Mouse (Mus musculus): ENCODE data around the gene Lrp2. TPM values are rescaled to one million over a fixed set of nuclear protein-coding genes. Genes with fewer than 3 reads are reported as not detected.

Gene Lrp2
- total RNA-seq (2021) = 1 to 10 TPM in 1 of 2 experiments, under 1 TPM in 1; 0.45 to 1.2 TPM
- long read RNA-seq, experiment 1 = 0 reads
- long read RNA-seq, experiment 2 = 0 reads

DNA sequence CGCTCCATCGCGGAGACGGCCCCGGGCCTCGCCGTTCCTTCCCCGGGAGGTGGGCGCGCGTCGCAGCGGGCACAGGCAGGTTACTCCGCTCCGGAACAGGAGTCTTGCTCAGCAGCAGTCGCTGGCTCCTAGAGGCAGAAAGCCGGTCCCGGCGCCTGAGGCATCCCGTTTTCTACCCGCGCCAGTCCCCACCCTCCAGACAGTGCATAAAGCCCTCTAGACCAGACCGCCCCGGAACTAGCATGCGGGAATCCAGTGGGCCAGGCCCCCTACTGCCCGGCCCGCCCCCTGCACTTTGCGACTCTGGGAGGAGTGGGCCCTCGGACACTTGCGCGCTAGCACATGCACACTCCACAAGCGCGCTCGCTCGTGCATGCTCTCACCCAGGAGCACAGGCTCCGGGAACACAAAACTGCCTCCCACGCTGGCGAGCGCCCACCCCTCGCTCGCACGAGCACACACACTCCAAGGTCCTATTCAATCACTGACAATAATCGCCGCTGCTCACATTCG lies at the start of gene Lrp2:
Gene Lrp2 (minus strand): TSS at position 180 of the 513 bp plus-strand sequence.
- peak in 1 of 2 experiments; percentile 5 for DNase-seq (ENCODE audit: low spot score in 2 of 2)

- peak; percentile 34 to 35 for DNase-seq (ENCODE audit: low spot score in 2 of 2)
These were observed 49.3 kb upstream of the Lrp2 start for GRCm38 (mm10) chr2:69635064-69635701.

GRCm38 (mm10) chr2:69631449-69631848 lies 45.6 kb upstream of the Lrp2 start:
- no peak for DNase-seq (ENCODE audit: low spot score in 2 of 2)

GRCm38 (mm10) chr2:69630792-69631191 lies 44.9 kb upstream of the Lrp2 start:
- no peak for DNase-seq (ENCODE audit: low spot score in 2 of 2)

GRCm38 (mm10) chr2:69629914-69630313 lies 44.0 kb upstream of the Lrp2 start:
- DNase-seq (ENCODE audit: low spot score in 2 of 2) = no peak

GRCm38 (mm10) chr2:69629215-69629614 lies 43.4 kb upstream of the Lrp2 start:
- no peak for DNase-seq (ENCODE audit: low spot score in 2 of 2)

- no peak for DNase-seq (ENCODE audit: low spot score in 2 of 2)
These were observed 33.4 kb upstream of the Lrp2 start for GRCm38 (mm10) chr2:69619286-69619685.

DNA sequence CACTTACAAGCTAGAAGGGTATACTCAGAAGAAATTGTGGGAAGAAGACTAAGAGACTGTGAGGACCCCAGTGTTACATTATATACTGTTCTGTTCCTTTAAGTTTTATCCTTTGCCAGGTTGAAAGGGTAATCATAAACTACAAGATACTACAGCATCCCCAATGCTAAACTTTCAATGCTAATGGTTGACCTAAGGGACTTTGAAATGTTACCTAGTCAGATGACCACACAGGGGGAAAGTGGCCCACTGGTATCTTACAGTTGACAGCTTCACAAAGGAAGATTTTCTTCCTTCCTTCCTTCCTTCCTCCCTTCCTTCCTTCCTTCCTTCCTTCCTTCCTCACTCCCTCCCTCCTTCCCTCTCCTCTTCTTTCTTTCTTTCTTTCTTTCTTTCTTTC lies 32.5 kb upstream of the Lrp2 start:
- no peak for DNase-seq (ENCODE audit: low spot score in 2 of 2)

- DNase-seq (ENCODE audit: low spot score in 2 of 2) = no peak
These were observed 27.4 kb upstream of the Lrp2 start for GRCm38 (mm10) chr2:69613237-69613636.

DNA sequence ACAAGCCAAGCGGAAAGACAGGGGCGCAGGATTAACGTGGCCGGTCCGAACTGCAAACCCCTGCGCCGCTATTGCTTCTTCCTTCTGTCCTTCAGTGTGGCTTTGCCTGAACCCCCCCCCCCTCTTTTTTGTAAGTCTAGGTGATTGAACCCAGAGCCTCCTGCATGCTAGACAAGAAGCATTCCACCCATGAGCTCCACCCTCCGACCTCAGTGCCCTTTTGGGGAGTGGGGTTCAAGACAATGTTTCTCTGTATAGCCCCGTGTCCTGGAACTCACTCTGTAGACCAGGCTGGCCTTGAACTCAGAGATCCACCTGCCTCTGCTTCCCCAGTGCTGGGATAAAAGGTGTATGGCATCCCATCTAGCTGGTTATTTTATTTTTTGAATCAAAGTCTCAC lies 26.9 kb upstream of the Lrp2 start:
- no peak for DNase-seq (ENCODE audit: low spot score in 2 of 2)

DNA sequence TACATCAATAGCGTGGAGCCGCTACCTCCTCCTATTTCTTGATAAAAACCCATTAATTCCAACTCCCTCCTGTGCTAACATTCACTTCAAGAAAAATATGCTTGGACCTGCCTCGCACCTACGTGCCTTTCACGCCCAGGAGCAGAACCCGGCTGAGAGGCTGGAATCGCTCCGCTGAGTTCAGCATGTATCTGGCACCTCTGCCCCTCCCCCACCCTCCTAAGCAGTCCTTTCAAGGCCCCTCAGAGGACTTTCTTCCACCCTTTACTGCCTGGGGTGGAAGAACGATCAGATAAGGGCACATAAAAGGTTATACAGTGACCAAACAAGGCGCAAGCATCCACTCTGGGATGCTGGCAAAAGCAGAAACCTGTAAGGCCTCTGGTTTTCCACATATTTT lies 26.4 kb upstream of the Lrp2 start:
- no peak for DNase-seq (ENCODE audit: low spot score in 2 of 2)

DNA sequence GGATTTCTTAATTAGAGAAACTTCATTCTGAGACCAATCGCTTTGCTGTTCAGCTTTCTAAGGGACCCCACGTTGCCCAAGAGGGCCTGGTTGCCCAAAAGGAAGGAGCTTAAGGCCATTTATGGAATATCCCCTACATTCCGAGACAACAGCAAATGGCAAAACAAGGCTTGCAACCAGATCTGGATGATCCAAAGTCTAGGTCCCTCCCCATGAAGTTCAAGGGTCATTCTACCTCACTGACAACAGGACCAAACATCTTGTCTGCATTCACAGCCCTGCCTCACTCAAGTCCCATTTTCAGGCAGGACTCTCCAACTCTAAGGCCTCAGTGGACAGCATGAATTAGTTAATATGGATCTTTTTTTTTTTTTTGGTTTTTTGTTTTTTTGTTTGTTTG lies 20.8 kb upstream of the Lrp2 start:
- no peak for DNase-seq (ENCODE audit: low spot score in 2 of 2)

DNA sequence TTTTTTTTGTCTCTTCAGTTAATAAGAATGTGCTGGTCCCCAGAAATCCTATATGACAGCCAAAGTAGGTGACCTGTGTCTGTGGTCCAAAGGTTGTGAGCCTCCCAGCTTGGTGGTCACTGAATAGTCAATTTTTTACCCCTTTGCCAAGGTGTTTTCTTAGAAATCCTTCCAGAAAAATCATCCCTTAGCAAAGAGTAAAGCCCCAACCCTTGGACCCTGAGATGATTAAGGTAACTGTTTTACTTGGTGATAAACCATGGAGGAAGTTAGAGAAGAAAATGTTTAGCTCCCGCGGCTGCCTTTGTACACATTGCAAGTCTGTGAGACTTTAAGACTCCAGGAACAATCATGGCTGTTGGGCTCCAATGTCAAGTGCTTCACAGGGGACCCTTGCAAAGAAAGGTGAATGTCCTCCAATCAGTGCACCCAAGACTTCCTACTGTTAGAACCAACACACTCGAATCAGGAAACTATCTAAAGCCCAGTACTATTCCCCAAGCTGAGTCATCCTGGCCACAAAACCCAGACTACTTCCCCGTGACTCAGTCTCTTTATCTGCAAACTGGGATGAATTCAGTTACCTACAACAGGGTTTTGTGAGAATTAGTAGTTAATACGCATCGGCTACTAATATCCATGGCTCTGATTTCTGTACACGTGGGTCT lies 18.0 kb upstream of the Lrp2 start:
- no peak for DNase-seq (ENCODE audit: low spot score in 2 of 2)

DNA sequence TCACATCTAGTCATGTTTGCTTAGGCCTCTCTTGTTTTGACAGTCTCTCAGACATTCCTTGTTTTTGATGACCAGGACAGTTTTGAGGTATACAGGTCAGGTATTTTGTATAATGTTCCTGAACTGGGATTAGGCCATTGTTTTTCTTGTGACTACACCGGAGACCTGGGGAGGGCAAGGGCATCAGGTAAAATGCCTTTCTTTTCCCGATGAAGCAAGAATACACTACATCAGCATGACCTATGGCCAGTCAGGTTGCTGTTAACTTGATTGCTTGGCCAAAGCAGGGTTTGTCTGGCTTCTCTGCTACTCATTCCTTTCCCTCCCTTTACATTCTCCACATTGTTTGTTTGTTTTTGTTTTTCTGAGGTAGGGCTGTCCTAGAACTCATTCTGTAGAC lies 7.3 kb upstream of the Lrp2 start:
- no peak for DNase-seq (ENCODE audit: low spot score in 2 of 2)

DNA sequence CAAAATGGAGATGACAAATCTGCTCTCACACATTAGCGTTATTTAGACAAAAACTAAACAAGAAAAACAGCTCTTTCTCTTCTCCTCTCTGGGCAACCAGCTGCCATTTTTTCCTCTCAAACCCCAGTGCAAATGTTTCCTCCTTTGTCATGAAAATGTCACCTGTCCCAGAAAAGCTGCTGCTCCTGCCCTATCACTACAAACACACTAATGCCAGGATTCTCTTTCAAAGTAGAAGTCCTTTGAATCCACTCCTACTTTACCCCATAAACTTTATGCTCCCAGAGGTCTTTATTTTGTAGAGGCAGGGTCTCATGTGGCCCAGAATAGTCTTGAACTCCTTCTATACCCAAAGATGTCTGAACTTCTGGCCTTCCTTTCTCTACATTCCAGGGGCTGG lies 6.7 kb upstream of the Lrp2 start:
- DNase-seq (ENCODE audit: low spot score in 2 of 2) = no peak

DNA sequence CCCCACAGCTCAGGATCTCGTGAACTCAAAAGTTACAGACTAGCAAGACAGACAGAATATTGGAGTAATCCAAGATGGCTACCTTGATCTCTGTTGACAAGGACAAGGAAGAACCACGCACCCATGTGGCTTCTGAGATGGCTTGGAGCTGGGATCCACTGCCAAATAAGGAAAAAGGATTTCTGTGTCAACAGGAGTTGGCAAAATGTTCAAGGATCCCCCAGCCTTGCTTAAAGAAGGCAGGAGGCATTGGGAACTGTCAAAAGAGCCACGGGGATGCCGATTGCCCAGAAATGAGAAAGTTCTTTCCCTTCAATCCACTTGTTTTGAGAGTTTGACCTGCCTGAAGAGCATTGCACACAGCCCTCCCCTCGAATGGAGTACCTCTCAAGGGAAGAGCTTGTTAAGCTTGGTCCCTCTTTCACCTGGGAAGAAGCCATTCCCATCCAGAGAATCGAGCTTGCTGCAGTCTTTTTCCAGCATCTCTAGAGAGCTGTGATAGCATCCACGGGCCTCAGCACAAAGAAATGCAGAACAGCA lies 6.2 kb upstream of the Lrp2 start:
- no peak for DNase-seq (ENCODE audit: low spot score in 2 of 2)

DNA sequence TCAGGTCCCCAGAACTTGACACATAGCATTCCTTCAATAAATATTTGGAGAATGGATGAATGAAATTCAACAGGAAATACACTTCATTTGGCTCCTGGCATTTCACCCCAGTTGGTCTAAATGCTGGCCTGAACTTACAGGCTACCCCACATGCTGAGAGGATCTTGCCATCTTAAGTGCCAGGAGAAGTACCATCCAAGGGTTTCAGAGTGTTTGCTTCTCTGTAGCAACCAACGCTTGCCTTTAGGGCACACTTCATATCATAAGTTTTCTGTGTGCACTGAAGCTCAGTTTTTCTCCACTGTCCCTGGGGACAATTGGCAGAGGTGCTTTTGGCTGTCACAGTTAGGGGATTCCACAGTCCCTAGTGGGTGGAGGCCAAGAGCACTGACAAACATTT lies 4.7 kb upstream of the Lrp2 start:
- no peak for DNase-seq (ENCODE audit: low spot score in 2 of 2)

DNA sequence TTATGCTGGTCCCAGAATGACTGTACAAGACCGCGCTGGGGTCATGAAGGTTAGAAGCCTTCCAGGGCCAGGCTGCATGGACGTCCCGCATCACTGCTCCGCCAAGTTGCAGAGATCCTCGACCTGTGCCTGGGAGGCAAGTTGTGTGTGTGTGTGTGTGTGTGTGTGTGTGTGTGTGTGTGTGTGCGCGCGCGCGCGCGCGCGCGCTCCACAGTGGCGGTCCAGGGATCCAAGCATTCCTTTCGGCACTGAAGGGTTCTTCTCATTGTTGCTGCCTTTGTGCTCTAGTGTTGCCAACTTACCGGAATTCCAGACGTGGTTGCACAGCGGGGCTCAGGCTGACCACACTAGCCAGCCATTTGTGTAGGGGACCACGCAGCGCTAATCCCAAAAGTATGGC lies 2.0 kb upstream of the Lrp2 start:
- DNase-seq (ENCODE audit: low spot score in 2 of 2) = no peak

DNA sequence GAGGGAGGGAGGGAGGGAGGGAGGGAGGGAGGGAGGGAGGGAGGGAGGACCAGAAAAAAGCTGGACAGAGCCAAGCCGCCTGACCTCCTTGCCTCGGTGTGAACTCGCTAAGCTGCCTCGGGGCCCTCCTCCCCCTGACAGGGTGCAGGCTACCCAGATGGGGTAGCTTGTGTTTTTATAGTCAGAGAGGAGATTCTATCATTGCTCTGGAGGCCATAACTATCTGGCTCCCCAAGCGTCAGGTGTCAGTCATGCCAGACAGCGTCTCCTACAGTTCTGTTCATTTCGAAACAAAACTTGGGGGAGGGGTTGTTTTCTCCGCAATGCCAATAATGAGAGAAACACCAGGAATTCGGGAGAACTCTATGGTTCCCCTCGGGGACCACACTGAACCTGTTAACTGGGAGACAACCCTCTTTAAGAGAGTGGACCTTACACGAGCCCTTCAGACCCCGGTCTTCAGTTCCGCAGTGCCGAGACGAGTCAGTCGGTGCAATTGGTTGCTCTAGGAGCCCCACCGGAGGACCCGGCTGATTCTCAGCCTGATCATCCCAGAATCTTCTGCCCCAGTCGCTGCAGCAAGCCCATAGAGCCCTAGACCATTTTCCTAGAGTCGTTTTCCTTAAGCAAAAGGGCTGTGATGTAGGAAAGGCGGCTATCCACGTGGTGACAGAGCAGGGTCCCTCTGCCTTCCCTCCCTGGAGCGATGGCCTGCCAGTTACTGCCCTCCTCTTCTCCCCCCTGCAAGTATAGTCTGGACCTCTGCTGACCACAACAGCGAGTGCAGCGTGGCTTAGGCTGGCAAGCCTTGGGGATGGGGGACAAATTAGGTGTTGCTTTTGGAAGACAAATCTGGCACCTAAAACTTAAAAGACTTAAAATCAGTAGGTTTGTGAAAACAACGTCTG lies 1.2 kb upstream of the Lrp2 start:
- no peak for DNase-seq (ENCODE audit: low spot score in 2 of 2)

DNA sequence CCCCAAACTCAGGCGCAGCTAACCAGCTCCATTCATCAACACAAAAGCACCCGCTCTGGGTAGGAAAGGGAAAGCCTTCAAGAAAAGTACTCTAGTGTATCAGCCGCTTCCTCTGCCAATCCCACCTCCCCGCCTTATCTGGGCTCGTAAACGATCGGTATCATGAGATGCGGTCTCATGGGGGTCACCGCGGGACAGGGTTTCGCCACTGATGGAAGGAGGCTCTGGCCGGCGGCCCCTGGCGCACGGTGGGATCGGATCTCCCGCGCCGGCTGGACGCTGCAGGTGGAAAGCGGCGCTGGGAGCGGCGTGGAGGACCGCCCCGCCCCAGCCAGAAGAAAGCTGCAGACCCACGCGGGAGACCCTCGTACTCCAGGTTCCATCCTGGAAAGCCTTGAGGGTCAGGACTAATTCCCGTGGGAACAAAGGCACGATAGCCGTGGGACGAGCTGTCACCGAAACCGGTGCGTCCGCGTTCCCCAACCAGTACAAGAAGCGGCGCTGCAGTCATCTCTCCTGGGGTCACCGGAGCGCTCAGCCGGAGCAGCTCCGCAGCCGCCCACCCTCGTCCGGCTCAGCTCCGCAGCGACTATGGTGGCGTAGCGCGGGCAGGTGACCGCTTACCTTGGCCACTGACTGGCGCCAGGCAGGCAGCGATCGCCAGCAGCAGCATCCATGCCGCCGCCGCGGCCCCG lies 527 bp downstream of the Lrp2 start:
- DNase-seq (ENCODE audit: low spot score in 2 of 2) = no peak

Data from adrenal gland, adult 18-20 months (tissue).